Mouse (Mus musculus): ENCODE measurements around the gene Cirbp.
"Not testable (repeated sequence)": the region's sequence is repeated elsewhere in the genome, so short reads cannot be mapped to it uniquely, and the experiment has no call there.

Gene Cirbp

GRCm38 (mm10) chr10:80162716-80163299 is 3.0 kb upstream of the Cirbp start:
- DNase-seq (ENCODE audit: low spot score in 2 of 2), result no peak

- DNase-seq (ENCODE audit: low spot score in 2 of 2), result peak; percentile 42 to 80
Measured at GRCm38 (mm10) chr10:80163721-80164120, 2.1 kb upstream of the Cirbp start.

- no peak for DNase-seq (ENCODE audit: low spot score in 2 of 2)
Measured at GRCm38 (mm10) chr10:80164161-80164997, 1.4 kb upstream of the Cirbp start.

- peak; percentile 94 to 95 for DNase-seq (ENCODE audit: low spot score in 2 of 2)
Measured at GRCm38 (mm10) chr10:80164998-80165344, 814 bp upstream of the Cirbp start.

GRCm38 (mm10) chr10:80166136-80166535 is 351 bp downstream of the Cirbp start:
- DNase-seq (ENCODE audit: low spot score in 2 of 2), result not testable (repeated sequence)

- DNase-seq (ENCODE audit: low spot score in 2 of 2), result peak; percentile 96 to 99
Measured at GRCm38 (mm10) chr10:80167460-80168037, 1.8 kb downstream of the Cirbp start.

- DNase-seq (ENCODE audit: low spot score in 2 of 2), result peak; percentile 90
Measured at GRCm38 (mm10) chr10:80168038-80168661, 2.4 kb downstream of the Cirbp start.

GRCm38 (mm10) chr10:80169070-80169469 is 3.3 kb downstream of the Cirbp start:
- DNase-seq (ENCODE audit: low spot score in 2 of 2), result no peak

- no peak for DNase-seq (ENCODE audit: low spot score in 2 of 2)
Measured at GRCm38 (mm10) chr10:80169651-80170050, 3.9 kb downstream of the Cirbp start.

- no peak for DNase-seq (ENCODE audit: low spot score in 2 of 2)
Measured at GRCm38 (mm10) chr10:80170052-80170451, 4.3 kb downstream of the Cirbp start.

- no peak for DNase-seq (ENCODE audit: low spot score in 2 of 2)
Measured at GRCm38 (mm10) chr10:80170601-80171021, 4.8 kb downstream of the Cirbp start.

- DNase-seq (ENCODE audit: low spot score in 2 of 2), result no peak
Measured at GRCm38 (mm10) chr10:80171252-80171651, 5.5 kb downstream of the Cirbp start.

GRCm38 (mm10) chr10:80171760-80172526 is 6.2 kb downstream of the Cirbp start:
- no peak for DNase-seq (ENCODE audit: low spot score in 2 of 2)

GRCm38 (mm10) chr10:80172527-80173292 is 6.9 kb downstream of the Cirbp start, which contains the start of gene 1600002K03Rik:
1600002K03Rik (plus strand) TSS chr10:80172944.
- peak; percentile 83 to 93 for DNase-seq (ENCODE audit: low spot score in 2 of 2)

- DNase-seq (ENCODE audit: low spot score in 2 of 2), result no peak
Measured at GRCm38 (mm10) chr10:80173358-80173757, 7.6 kb downstream of the Cirbp start.

GRCm38 (mm10) chr10:80173955-80174640 is 8.3 kb downstream of the Cirbp start:
- no peak for DNase-seq (ENCODE audit: low spot score in 2 of 2)

- no peak for DNase-seq (ENCODE audit: low spot score in 2 of 2)
Measured at GRCm38 (mm10) chr10:80174705-80175104, 8.9 kb downstream of the Cirbp start.

GRCm38 (mm10) chr10:80175536-80176269 is 9.9 kb downstream of the Cirbp start:
- no peak for DNase-seq (ENCODE audit: low spot score in 2 of 2)

GRCm38 (mm10) chr10:80176270-80176834 is 10.6 kb downstream of the Cirbp start:
- DNase-seq (ENCODE audit: low spot score in 2 of 2), result no peak

All from urinary bladder, adult 18-20 months (tissue).